Comparison of ENCODE assay signal across 24 mouse cellular contexts in genomic region chr6:37855384-37855783, GRCm38 (mm10). TPM values are rescaled to one million over a fixed set of nuclear protein-coding genes. Genes with fewer than 3 reads are reported as not detected.
DNase-seq lines count a peak whose midpoint lies in the region; ATAC-seq and TF ChIP-seq lines count a peak whose summit lies in the region.
"Had no signal": no experiment of that assay in that cellular context is flagged by ENCODE, and none has a peak within 500 bp of the region (broad histone marks: within the 10 kb centered on the region; RNA-seq: fewer than 3 reads in every experiment).

No protein-coding gene starts in this region.

- TF ChIP-seq EP300 in liver, postnatal 0 days (IDR thresholded peaks at IDR 0.05; ENCODE audit: low read depth), result no peak

- in situ Hi-C loops in ES-E14 (cut with MboI; ENCODE audit: low sequenced_read_pairs in 2 of 2, unreplicated experiment in 2 of 2), result no loop called here

- no peak for TF ChIP-seq CTCF in liver, postnatal 0 days (IDR thresholded peaks at IDR 0.05; ENCODE audit: low read depth)
- TF ChIP-seq CTCF in midbrain, postnatal 0 days (IDR thresholded peaks at IDR 0.05), result no peak

- 39% methylated on average over 2 of the region's 2 CpGs for WGBS in liver, embryonic 13.5 days (ENCODE audit: insufficient replicate concordance)
- WGBS in liver, postnatal 0 days (ENCODE audit: insufficient replicate concordance), result 64% methylated on average over 2 of the region's 2 CpGs
- WGBS in forebrain, embryonic 16.5 days, result 94% methylated on average over 2 of the region's 2 CpGs
- 95% methylated on average over 2 of the region's 2 CpGs for WGBS in midbrain, postnatal 0 days

- no peak for DNase-seq in ES-E14 (ENCODE audit: low read depth, low spot score)
- DNase-seq in liver, embryonic 13.5 days, result no peak
- DNase-seq in liver, postnatal 0 days, result no peak
- DNase-seq in midbrain, postnatal 0 days (ENCODE audit: low spot score), result no peak
- DNase-seq in right cerebral cortex, postnatal 25 days, result no peak
- DNase-seq in adrenal gland, postnatal 4 days (ENCODE audit: low spot score in 2 of 2), result no peak
- DNase-seq: adrenal gland, adult 2 months; adrenal gland, postnatal 25 days; B cell, adult 2 months; cerebellum, adult 2 months; cerebellum, postnatal 10 days; embryo, embryonic 11 days; forebrain, postnatal 0 days; gastrocnemius, postnatal 10 days; heart, adult 18-20 months; heart, postnatal 10 days; heart, postnatal 4 days had no signal

- H3K9ac ChIP-seq in ES-E14 (ENCODE audit: insufficient read depth, low read depth, low read length, poor library complexity, severe bottlenecking), result no peak overlapping the region
- H3K9ac ChIP-seq in liver, embryonic 13.5 days, result 0 out of 2 replicates have a peak overlapping the region, but pooled peaks have one; percentile 29
- no peak overlapping the region for H3K9ac ChIP-seq in liver, postnatal 0 days (replicated peaks)
- no peak overlapping the region for H3K9ac ChIP-seq in forebrain, embryonic 16.5 days (replicated peaks; ENCODE audit: low read depth, low read length)
- H3K9ac ChIP-seq in midbrain, postnatal 0 days (replicated peaks; ENCODE audit: low read length, poor library complexity, severe bottlenecking), result no peak overlapping the region
- H3K9ac ChIP-seq: embryonic facial prominence, embryonic 15.5 days; forebrain, postnatal 0 days; hindbrain, embryonic 12.5 days had no signal

- 0 out of 2 replicates have a peak, but pooled peaks cover 2% of the 10 kb centered on the region for H3K36me3 ChIP-seq in ES-E14 (ENCODE audit: control insufficient read depth, insufficient read depth, low read length, poor library complexity, severe bottlenecking)
- H3K36me3 ChIP-seq in liver, embryonic 13.5 days, result no peaks in the 10 kb centered on the region
- H3K36me3 ChIP-seq in liver, postnatal 0 days (replicated peaks; ENCODE audit: insufficient read depth, low read length), result no peaks in the 10 kb centered on the region
- no peaks in the 10 kb centered on the region for H3K36me3 ChIP-seq in forebrain, embryonic 16.5 days (ENCODE audit: control insufficient read depth, insufficient read depth)
- H3K36me3 ChIP-seq in midbrain, postnatal 0 days (ENCODE audit: insufficient read depth, low read length), result no peaks in the 10 kb centered on the region
- H3K36me3 ChIP-seq: embryonic facial prominence, embryonic 15.5 days; heart, embryonic 10.5 days; hindbrain, embryonic 12.5 days had no signal

- H3K27ac ChIP-seq in ES-E14 (ENCODE audit: insufficient read depth, low read depth, low read length, poor library complexity, severe bottlenecking), result peak overlapping the region; percentile 60; the same call in 1 of the 2 replicates
- H3K27ac ChIP-seq in liver, embryonic 13.5 days, result peak overlapping the region; percentile 50; the same call in 1 of the 2 replicates
- 0 out of 2 replicates have a peak overlapping the region, but pooled peaks have one; percentile 16 for H3K27ac ChIP-seq in liver, postnatal 0 days (ENCODE audit: low read depth)
- H3K27ac ChIP-seq in forebrain, embryonic 16.5 days (ENCODE audit: low read length), result no peak overlapping the region
- no peak overlapping the region for H3K27ac ChIP-seq in midbrain, postnatal 0 days (ENCODE audit: low read depth, low read length)
- H3K27ac ChIP-seq: embryonic facial prominence, embryonic 15.5 days; heart, embryonic 10.5 days; hindbrain, embryonic 12.5 days had no signal

- ATAC-seq in erythroblast, adult 5-6 weeks (replicated peaks; ENCODE audit: low FRiP score, poor library complexity, severe bottlenecking), result peak; percentile 57
- peak; percentile 78 for ATAC-seq in liver, embryonic 13.5 days (ENCODE audit: low read depth)
- ATAC-seq in liver, postnatal 0 days, result peak; percentile 36; the same call in 1 of the 2 replicates
- ATAC-seq in forebrain, embryonic 16.5 days, result no peak
- ATAC-seq in midbrain, postnatal 0 days (ENCODE audit: low FRiP score), result no peak
- ATAC-seq: CD4-positive, CD25-positive, alpha-beta regulatory T cell, adult 4 months; forebrain, postnatal 0 days; hindbrain, embryonic 16.5 days had no signal

- H3K9me3 ChIP-seq in ES-E14 (ENCODE audit: control insufficient read depth, insufficient read depth, low read depth, low read length), result no peaks in the 10 kb centered on the region
- H3K9me3 ChIP-seq in liver, embryonic 13.5 days (replicated peaks), result no peaks in the 10 kb centered on the region
- no peaks in the 10 kb centered on the region for H3K9me3 ChIP-seq in liver, postnatal 0 days (ENCODE audit: low read length)
- no peaks in the 10 kb centered on the region for H3K9me3 ChIP-seq in forebrain, embryonic 16.5 days (ENCODE audit: control insufficient read depth, low read length)
- no peaks in the 10 kb centered on the region for H3K9me3 ChIP-seq in midbrain, postnatal 0 days (ENCODE audit: low read length)
- H3K9me3 ChIP-seq: embryonic facial prominence, embryonic 15.5 days; heart, embryonic 10.5 days; hindbrain, embryonic 12.5 days had no signal

- no peak overlapping the region for H3K4me3 ChIP-seq in ES-E14 (ENCODE audit: insufficient read depth in 1 of 2, low read depth in 1 of 2, low read length in 2 of 2, poor library complexity in 1 of 2, severe bottlenecking in 1 of 2)
- no peak overlapping the region for H3K4me3 ChIP-seq in liver, embryonic 13.5 days (replicated peaks)
- no peak overlapping the region for H3K4me3 ChIP-seq in liver, postnatal 0 days (ENCODE audit: low read depth, low read length)
- H3K4me3 ChIP-seq in forebrain, embryonic 16.5 days (replicated peaks; ENCODE audit: low read length), result no peak overlapping the region
- no peak overlapping the region for H3K4me3 ChIP-seq in midbrain, postnatal 0 days (ENCODE audit: low read depth, low read length)
- H3K4me3 ChIP-seq: embryonic facial prominence, embryonic 15.5 days; heart, embryonic 10.5 days; hindbrain, embryonic 12.5 days had no signal

- no peaks in the 10 kb centered on the region for H3K27me3 ChIP-seq in liver, embryonic 13.5 days
- no peaks in the 10 kb centered on the region for H3K27me3 ChIP-seq in liver, postnatal 0 days (ENCODE audit: insufficient read depth, low read length)
- H3K27me3 ChIP-seq in forebrain, embryonic 16.5 days (replicated peaks; ENCODE audit: control insufficient read depth, insufficient read depth, low read length), result no peaks in the 10 kb centered on the region
- no peaks in the 10 kb centered on the region for H3K27me3 ChIP-seq in midbrain, postnatal 0 days (ENCODE audit: insufficient read depth, low read length)
- H3K27me3 ChIP-seq: embryonic facial prominence, embryonic 15.5 days; hindbrain, embryonic 12.5 days had no signal

- no peak overlapping the region for H3K4me2 ChIP-seq in liver, embryonic 13.5 days
- no peak overlapping the region for H3K4me2 ChIP-seq in liver, postnatal 0 days (ENCODE audit: low read depth, low read length)
- no peak overlapping the region for H3K4me2 ChIP-seq in forebrain, embryonic 16.5 days (ENCODE audit: low read length)
- H3K4me2 ChIP-seq in midbrain, postnatal 0 days (ENCODE audit: low read depth, low read length, poor library complexity, severe bottlenecking), result no peak overlapping the region
- H3K4me2 ChIP-seq: embryonic facial prominence, embryonic 15.5 days; hindbrain, embryonic 12.5 days had no signal

- peaks cover 3 to 6% of the 10 kb centered on the region in 2 experiments; a peak in 3 of 4 replicates for H3K4me1 ChIP-seq in ES-E14 (ENCODE audit: control insufficient read depth in 2 of 2, insufficient read depth in 2 of 2, low read length in 2 of 2, poor library complexity in 1 of 2)
- H3K4me1 ChIP-seq in liver, embryonic 13.5 days (replicated peaks), result peaks cover 22% of the 10 kb centered on the region
- no peaks in the 10 kb centered on the region; the same call in 1 of the 2 replicates for H3K4me1 ChIP-seq in liver, postnatal 0 days (ENCODE audit: insufficient read depth)
- H3K4me1 ChIP-seq in forebrain, embryonic 16.5 days (replicated peaks; ENCODE audit: control insufficient read depth, insufficient read depth, low read length), result no peaks in the 10 kb centered on the region
- H3K4me1 ChIP-seq in midbrain, postnatal 0 days (ENCODE audit: insufficient read depth, low read length), result no peaks in the 10 kb centered on the region
- H3K4me1 ChIP-seq: embryonic facial prominence, embryonic 15.5 days; heart, embryonic 10.5 days; hindbrain, embryonic 12.5 days had no signal

TF ChIP-seq in ES-E14, 5 proteins besides CTCF, POLR2A, EP300 and RAD21:
- TF ChIP-seq HCFC1 (IDR thresholded peaks at IDR 0.05; ENCODE audit: borderline replicate concordance, insufficient read depth, low read length) (no peak), ZC3H11A (IDR thresholded peaks at IDR 0.05; ENCODE audit: borderline replicate concordance, low read depth, low read length) (no peak), ZNF384 (IDR thresholded peaks at IDR 0.05; ENCODE audit: low read depth, low read length) (no peak), MAFK (IDR thresholded peaks at IDR 0.05; ENCODE audit: insufficient read depth, low read depth, low read length) (no peak), CHD2 (IDR thresholded peaks at IDR 0.05; ENCODE audit: low read depth, low read length) (no peak)

RNA-seq across cellular contexts. Expression of gene Trim24, which starts 15.2 kb away (rescaled TPM):
- 77.8 and 81.7 TPM in 2 replicates for total RNA-seq in ES-E14 (2012; rRNA removed)
- 17.5 and 29.7 TPM in 2 replicates for total RNA-seq in erythroblast, adult 5-6 weeks (2015; ENCODE audit: low replicate concordance)
- 22.0 and 23.4 TPM in 2 replicates for total RNA-seq in erythroblast, adult 5-6 weeks (2017; ENCODE audit: low replicate concordance)
- 4.0 and 4.1 TPM in 2 replicates for polyA plus RNA-seq in liver, embryonic 13.5 days (2015; fragmentation: Nextera tagmentation; extraction: Ambion mirVana)
- polyA plus RNA-seq in liver, postnatal 0 days (2015; fragmentation: Nextera tagmentation; extraction: Ambion mirVana), result 2.7 TPM in 2 replicates
- 15.1 and 15.6 TPM in 2 replicates for polyA plus RNA-seq in forebrain, embryonic 16.5 days (2015; fragmentation: Nextera tagmentation; extraction: Ambion mirVana)
- 58.0 and 77.0 TPM in 2 replicates for total RNA-seq in midbrain, postnatal 0 days (2014; rRNA removed)
- polyA plus RNA-seq in midbrain, postnatal 0 days (2015; fragmentation: Nextera tagmentation; extraction: Ambion mirVana), result 12.3 and 14.7 TPM in 2 replicates
- 10 to 100 TPM; 64.1 to 74.7 TPM for total RNA-seq in adrenal gland, postnatal 4 days (2021)

Comparison
In these comparisons a context has a peak if more than half of its experiments do, and no peak if none do; other contexts are left out.
1. H3K27ac ChIP-seq: peak in ES-E14 (single experiment), liver, embryonic 13.5 days (single experiment) and liver, postnatal 0 days (single experiment); none in forebrain, embryonic 16.5 days (single experiment) and midbrain, postnatal 0 days (single experiment).
2. ATAC-seq: peak in erythroblast, adult 5-6 weeks (single experiment), liver, embryonic 13.5 days (single experiment) and liver, postnatal 0 days (single experiment); none in forebrain, embryonic 16.5 days (single experiment) and midbrain, postnatal 0 days (single experiment).